Comparison of ENCODE assay signal across 8 mouse cellular contexts in the genomic region with DNA sequence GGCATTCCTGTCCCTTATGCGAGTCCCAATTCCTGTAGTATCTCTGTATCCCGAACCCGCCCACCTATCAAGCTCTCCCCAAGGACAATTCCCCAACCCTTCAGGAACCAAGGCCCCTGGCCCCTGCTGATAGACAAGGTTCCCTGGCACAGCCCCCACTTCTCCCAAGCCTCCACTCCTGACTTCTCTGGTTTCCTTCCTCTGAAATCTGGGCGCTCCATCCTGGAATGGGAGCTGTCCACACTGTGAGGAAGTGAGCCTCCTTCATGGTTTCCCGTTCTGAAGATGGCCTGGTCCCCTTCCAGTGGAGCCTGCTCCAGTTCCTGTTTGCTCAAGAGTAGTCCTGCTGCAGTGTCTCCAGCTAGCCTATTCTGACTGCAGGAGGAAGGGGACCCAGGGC. TPM values are rescaled to one million over a fixed set of nuclear protein-coding genes. Genes with fewer than 3 reads are reported as not detected.
DNase-seq lines count a peak whose midpoint lies in the region; ATAC-seq and TF ChIP-seq lines count a peak whose summit lies in the region.

No protein-coding gene starts in this region.

- H3K27me3 ChIP-seq in cerebellum, adult 2 months (ENCODE audit: control insufficient read depth, insufficient read depth, low read length), result no peaks in the 10 kb centered on the region
- H3K27me3 ChIP-seq in heart, adult 2 months (ENCODE audit: control insufficient read depth, insufficient read depth, low read length), result no peaks in the 10 kb centered on the region

- TF ChIP-seq EP300 in heart, adult 2 months (IDR thresholded peaks at IDR 0.05; ENCODE audit: insufficient read depth, low read depth, low read length), result no peak

- no peak for ATAC-seq in cerebellum, adult (ENCODE audit: insufficient number of reproducible peaks, low FRiP score, low TSS enrichment)

- DNase-seq in cerebellum, adult 2 months, result peak in 1 of 2 experiments; percentile 20
- DNase-seq in heart, adult 2 months, result peak; percentile 49 to 59
- peak; percentile 48 for DNase-seq in kidney, adult 9 months
- peak; percentile 50 for DNase-seq in lung, postnatal 10 days
- DNase-seq in thymus, postnatal 36 days, result no peak
- DNase-seq in left cerebral cortex, adult 18-20 months (ENCODE audit: low spot score in 2 of 2), result no peak
- no peak for DNase-seq in frontal cortex, postnatal 14 days (ENCODE audit: low spot score in 2 of 2)

- TF ChIP-seq POLR2A in cerebellum, adult 2 months (IDR thresholded peaks at IDR 0.05; ENCODE audit: borderline replicate concordance, insufficient read depth, low read length), result no peak
- no peak for TF ChIP-seq POLR2A in heart, adult 2 months (IDR thresholded peaks at IDR 0.05; ENCODE audit: insufficient read depth, low read depth, low read length)

- H3K4me3 ChIP-seq in cerebellum, adult 2 months (replicated peaks; ENCODE audit: insufficient read depth, low read depth, low read length), result peak overlapping the region; percentile 87
- H3K4me3 ChIP-seq in heart, adult 2 months, result peak overlapping the region; percentile 95

- no peak overlapping the region for H3K27ac ChIP-seq in cerebellum, adult 2 months (ENCODE audit: insufficient read depth, low read length)
- H3K27ac ChIP-seq in heart, adult 2 months, result peak overlapping the region; percentile 89

- H3K9ac ChIP-seq in heart, adult 2 months (ENCODE audit: low read depth, low read length), result peak overlapping the region; percentile 99; the same call in 1 of the 2 replicates

- TF ChIP-seq CTCF in cerebellum, adult 2 months (IDR thresholded peaks at IDR 0.05; ENCODE audit: borderline replicate concordance, insufficient read depth, low read depth, low read length), result no peak
- TF ChIP-seq CTCF in heart, adult 2 months (IDR thresholded peaks at IDR 0.05), result no peak

- no peaks in the 10 kb centered on the region for H3K79me2 ChIP-seq in heart, adult 2 months (replicated peaks; ENCODE audit: control insufficient read depth, insufficient read depth, low read length)

- peaks cover 32% of the 10 kb centered on the region for H3K4me1 ChIP-seq in cerebellum, adult 2 months (ENCODE audit: control insufficient read depth, insufficient read depth, low read length)
- H3K4me1 ChIP-seq in heart, adult 2 months (ENCODE audit: control insufficient read depth, insufficient read depth, low read length), result peaks cover 14% of the 10 kb centered on the region

- no peaks in the 10 kb centered on the region; the same call in 1 of the 2 replicates for H3K36me3 ChIP-seq in heart, adult 2 months (ENCODE audit: control insufficient read depth, insufficient read depth, low read length)

- intact Hi-C loops in heart, adult 2 months (cut with DNase I), result loop anchor here (2.0 kb wide), 1 partner anchor 18 kb away; the partner anchor contains the start of gene Celsr3

- 54% methylated on average over 5 of the region's 5 CpGs for WGBS in cerebellum, adult 2 months
- 31% methylated on average over 5 of the region's 5 CpGs for WGBS in heart, adult 2 months

RNA-seq across cellular contexts. Expression of gene Nckipsd, which starts 1.0 kb away (rescaled TPM):
- polyA plus RNA-seq in cerebellum, adult 2 months (2012; rRNA removed), result 73.9 and 76.9 TPM in 2 replicates
- 1 to 10 TPM; 7.8 to 8.9 TPM for total RNA-seq in heart, adult 2 months (2021)
- 16.8 and 19.6 TPM in 2 replicates for polyA plus RNA-seq in heart, adult 2 months (2012; rRNA removed)
- total RNA-seq in left cerebral cortex, adult 18-20 months (2021), result 10 to 100 TPM; 65.4 to 68.7 TPM

RNA-seq across cellular contexts. Expression of gene Celsr3, which starts 16.9 kb away (rescaled TPM):
- polyA plus RNA-seq in cerebellum, adult 2 months (2012; rRNA removed), result 77.1 and 88.3 TPM in 2 replicates
- total RNA-seq in heart, adult 2 months (2021), result under 1 TPM; 0.02 to 0.03 TPM
- polyA plus RNA-seq in heart, adult 2 months (2012; rRNA removed), result 0.06 and 0.41 TPM in 2 replicates
- total RNA-seq in left cerebral cortex, adult 18-20 months (2021), result 10 to 100 TPM; 51.2 to 56.1 TPM

RNA-seq across cellular contexts. Expression of gene Ip6k2, which starts 25.6 kb away (rescaled TPM):
- 162 and 168 TPM in 2 replicates for polyA plus RNA-seq in cerebellum, adult 2 months (2012; rRNA removed)
- total RNA-seq in heart, adult 2 months (2021), result 10 to 100 TPM; 19.2 to 20.6 TPM
- polyA plus RNA-seq in heart, adult 2 months (2012; rRNA removed), result 22.3 and 25.7 TPM in 2 replicates
- 100 to 1,000 TPM; 140 to 154 TPM for total RNA-seq in left cerebral cortex, adult 18-20 months (2021)

RNA-seq across cellular contexts. Expression of gene Slc26a6, which starts 43.9 kb away (rescaled TPM):
- polyA plus RNA-seq in cerebellum, adult 2 months (2012; rRNA removed), result 22.6 and 28.2 TPM in 2 replicates
- 10 to 100 TPM; 20.8 to 24.3 TPM for total RNA-seq in heart, adult 2 months (2021)
- 34.5 and 47.8 TPM in 2 replicates for polyA plus RNA-seq in heart, adult 2 months (2012; rRNA removed)
- 10 to 100 TPM; 11.7 to 14.0 TPM for total RNA-seq in left cerebral cortex, adult 18-20 months (2021)

Comparison
In these comparisons a context has a peak if more than half of its experiments do, and no peak if none do; other contexts are left out.
1. DNase-seq: peak in heart, adult 2 months (2 of 2), kidney, adult 9 months (single experiment) and lung, postnatal 10 days (single experiment); none in thymus, postnatal 36 days (0 of 2), left cerebral cortex, adult 18-20 months (0 of 2) and frontal cortex, postnatal 14 days (0 of 2).
2. RNA of gene Nckipsd, which starts 1.0 kb away (total RNA-seq): 65.4 to 68.7 TPM in left cerebral cortex, adult 18-20 months; 7.8 to 8.9 TPM in heart, adult 2 months; every median in the first group is over 4 times any median in the second.
3. RNA of gene Celsr3, which starts 16.9 kb away (total RNA-seq): 51.2 to 56.1 TPM in left cerebral cortex, adult 18-20 months; 0.02 to 0.03 TPM in heart, adult 2 months; every median in the first group is over 10 times any median in the second.
4. RNA of gene Ip6k2, which starts 25.6 kb away (total RNA-seq): 140 to 154 TPM in left cerebral cortex, adult 18-20 months; 19.2 to 20.6 TPM in heart, adult 2 months; every median in the first group is over 4 times any median in the second.